Mouse (Mus musculus) forebrain, postnatal 0 days (tissue): ENCODE data around the gene Slc17a5. TPM values are rescaled to one million over a fixed set of nuclear protein-coding genes. Genes with fewer than 3 reads are reported as not detected.

Experiments used
- ATAC-seq: fragments of 200-750 bp; cut with Nextera tagmentation; 2 replicates; pipeline ENCODE4 v1.8.0; 2017; ENCODE audit warnings: mild to moderate bottlenecking, moderate library complexity
- DNase-seq: peaks from one replicate; pipeline ENCODE4 v3.0.0-alpha.2; 2015
- H3K27ac ChIP-seq: fragments of 300-500 bp; sonication (generic); 2 replicates; pipeline ENCODE4 v1.5.1; 2014; ENCODE audit warnings: low read depth, mild to moderate bottlenecking, antibody characterized with exemption, low read length, moderate library complexity, mixed read lengths
- H3K27me3 ChIP-seq: fragments of 300-500 bp; sonication (generic); 2 replicates; pipeline ENCODE4 v1.6.1; 2014; ENCODE audit warnings: mild to moderate bottlenecking, low read length, mixed read lengths; ENCODE audit not compliant: insufficient read depth
- H3K36me3 ChIP-seq: fragments of 300-500 bp; sonication (generic); 2 replicates; pipeline ENCODE4 v1.6.1; 2014; ENCODE audit warnings: mild to moderate bottlenecking, moderate library complexity; ENCODE audit not compliant: insufficient read depth
- H3K4me1 ChIP-seq: fragments of 300-500 bp; sonication (generic); 2 replicates; pipeline ENCODE4 v1.6.1; 2014; ENCODE audit warnings: antibody characterized with exemption; ENCODE audit not compliant: insufficient read depth
- H3K4me2 ChIP-seq: fragments of 300-500 bp; sonication (generic); 2 replicates; pipeline ENCODE4 v1.6.1; 2014; ENCODE audit warnings: low read depth, mild to moderate bottlenecking, moderate library complexity
- H3K4me3 ChIP-seq: fragments of 300-500 bp; sonication (generic); 2 replicates; pipeline ENCODE4 v1.5.1; 2014; ENCODE audit warnings: low read depth, low read length, mixed read lengths
- H3K9ac ChIP-seq: fragments of 300-500 bp; sonication (generic); 2 replicates; pipeline ENCODE4 v1.6.1; 2014; ENCODE audit warnings: mild to moderate bottlenecking
- H3K9me3 ChIP-seq: fragments of 300-500 bp; sonication (generic); 2 replicates; pipeline ENCODE4 v1.6.1; 2016; ENCODE audit warnings: low read length
- CTCF ChIP-seq: sonication (generic); IDR thresholded peaks from 2 replicates; pipeline ENCODE4 v1.5.1; 2016; ENCODE audit warnings: antibody characterized with exemption, control low read depth, low read depth
- WGBS: fragments of 180-500 bp; shearing (Covaris S2); extraction: QIAGEN DNeasy Blood & Tissue Kit; methylation state at CpG from one replicate; pipeline ENCODE4 v1.1.7; 2014; 5-methylcytosine and 5-hydroxymethylcytosine counted together
- polyA plus RNA-seq: library from polyadenylated mRNA; unstranded; fragments of >200 nt; fragmentation: Nextera tagmentation; extraction: Ambion mirVana; gene quantifications from 2 replicates; pipeline ENCODE4 v1.2.1, GENCODE M21; 2015
- total RNA-seq: library from RNA; depleted of rRNA; stranded (reverse); fragments of >200 nt; gene quantifications from 2 replicates; pipeline ENCODE4 v1.2.3, GENCODE M21; 2014

The Slc17a5 gene
- total and polyA plus RNA-seq, 2 experiments from 2014 or later = 11.1 to 16.1 TPM

DNA sequence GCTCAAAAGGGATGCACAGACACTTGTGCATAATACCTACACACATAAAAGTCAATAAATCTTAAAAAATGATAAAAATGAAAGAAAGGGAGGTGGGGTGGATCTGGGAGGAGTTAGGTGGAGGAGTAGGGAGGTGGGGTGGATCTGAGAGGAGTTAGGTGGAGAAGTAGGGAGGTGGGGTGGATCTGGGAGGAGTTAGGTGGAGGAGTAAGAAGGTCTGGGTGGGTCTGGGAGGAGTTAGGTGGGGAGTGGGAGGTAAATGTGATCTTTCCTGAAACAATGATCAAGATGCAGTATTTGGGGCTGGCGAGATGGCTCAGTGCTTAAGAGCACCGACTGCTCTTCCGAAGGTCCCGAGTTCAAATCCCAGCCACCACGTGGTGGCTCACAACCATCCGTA, 82.6 kb downstream of the Slc17a5 start:
- H3K27me3 ChIP-seq = no peaks in the 10 kb centered on the region
- no peak for ATAC-seq
- H3K4me1 ChIP-seq = peaks cover 4% of the 10 kb centered on the region; the same call in 1 of the 2 replicates
- H3K4me2 ChIP-seq = peak overlapping the region; percentile 37; the same call in 1 of the 2 replicates
- WGBS = 97% methylated on average over 6 of the region's 6 CpGs
- H3K9ac ChIP-seq = no peak overlapping the region
- no peak for DNase-seq
- no peak overlapping the region for H3K27ac ChIP-seq
- no peak for TF ChIP-seq CTCF
- no peak overlapping the region for H3K4me3 ChIP-seq
- no peaks in the 10 kb centered on the region for H3K9me3 ChIP-seq
- H3K36me3 ChIP-seq = no peaks in the 10 kb centered on the region

GRCm38 (mm10) chr9:78504679-78505078, 83.2 kb downstream of the Slc17a5 start:
- Histone ChIP-seq H3K27me3 (no peaks in the 10 kb centered on the region), H3K4me1 (peaks cover 4% of the 10 kb centered on the region; the same call in 1 of the 2 replicates), H3K4me3 (0 out of 2 replicates have a peak overlapping the region, but pooled peaks have one; percentile 13), H3K36me3 (no peaks in the 10 kb centered on the region), H3K9ac (no peak overlapping the region), H3K4me2 (peak overlapping the region; percentile 37), H3K9me3 (no peaks in the 10 kb centered on the region), H3K27ac (peak overlapping the region; percentile 85)
- TF ChIP-seq CTCF = no peak
- ATAC-seq = no peak
- 41% methylated on average over 3 of the region's 3 CpGs for WGBS
- peak; percentile 34 for DNase-seq

DNA sequence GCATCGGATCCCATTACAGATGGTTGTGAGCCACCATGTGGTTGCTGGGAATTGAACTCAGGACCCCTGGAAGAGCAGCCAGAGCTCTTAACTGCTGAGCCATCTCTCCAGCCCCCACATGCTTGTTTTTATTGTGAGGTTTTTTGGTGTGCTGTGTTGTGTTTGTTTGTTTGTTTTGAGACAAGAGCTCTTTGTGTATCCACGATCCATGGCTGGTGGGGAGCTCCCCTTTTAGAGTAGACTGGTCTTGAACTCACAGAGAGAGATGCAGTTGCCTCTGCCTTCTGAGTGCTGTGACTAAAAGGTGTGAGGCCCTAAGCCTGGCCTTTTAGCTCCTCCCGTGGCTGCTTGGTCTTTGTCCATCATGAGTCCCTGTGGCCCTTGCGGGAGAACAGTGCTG, 83.7 kb downstream of the Slc17a5 start:
- H3K36me3 ChIP-seq = no peaks in the 10 kb centered on the region
- H3K9ac ChIP-seq = peak overlapping the region; percentile 22; the same call in 1 of the 2 replicates
- peaks cover 4% of the 10 kb centered on the region; the same call in 1 of the 2 replicates for H3K4me1 ChIP-seq
- peak overlapping the region; percentile 37 for H3K4me2 ChIP-seq
- H3K27ac ChIP-seq = peak overlapping the region; percentile 85
- DNase-seq (no peak), ATAC-seq (no peak)
- TF ChIP-seq CTCF = no peak
- H3K27me3 ChIP-seq = no peaks in the 10 kb centered on the region
- 48% methylated on average over 4 of the region's 4 CpGs for WGBS
- H3K9me3 ChIP-seq = no peaks in the 10 kb centered on the region
- peak overlapping the region; percentile 8 for H3K4me3 ChIP-seq

DNA sequence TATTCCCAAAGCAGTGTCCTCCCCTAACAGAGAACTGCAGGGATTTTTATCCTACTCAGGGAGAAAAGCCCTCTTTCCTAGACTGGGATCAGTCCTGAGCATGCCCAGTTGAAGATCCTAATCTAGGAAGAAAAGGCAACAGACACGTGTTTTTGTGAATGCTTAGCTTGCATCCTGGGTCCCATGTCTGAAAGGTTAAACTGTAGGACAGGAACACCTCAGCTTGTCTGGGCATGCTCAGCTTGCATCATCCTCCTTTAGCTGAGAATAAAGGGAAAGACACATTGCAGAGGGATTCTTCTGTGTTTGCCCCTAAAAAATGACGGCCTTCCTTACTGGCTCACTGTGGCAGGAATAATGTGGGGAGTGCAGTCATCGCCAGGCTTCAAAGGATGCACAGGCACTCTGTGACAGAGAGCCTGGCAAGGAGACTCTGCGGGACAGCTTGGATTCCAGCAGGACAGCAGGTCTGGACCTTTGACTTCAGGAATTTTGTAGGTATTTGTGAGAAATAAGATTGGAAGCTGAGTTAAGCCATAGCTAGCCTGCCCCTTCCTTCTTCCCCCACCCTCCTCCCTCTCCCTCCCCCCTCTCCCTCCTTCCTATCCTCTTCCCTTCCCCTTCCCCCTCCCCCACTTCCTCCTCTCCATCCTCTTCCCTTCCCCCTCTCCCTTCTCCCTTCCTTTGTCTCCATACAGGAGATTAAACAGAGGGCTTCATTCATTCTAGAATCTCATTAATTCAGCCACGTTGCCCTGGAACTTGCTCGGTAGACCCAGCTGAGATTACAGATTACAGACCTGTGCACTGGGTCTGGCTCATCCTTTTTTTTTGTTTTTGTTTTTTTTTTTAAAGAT, 84.4 kb downstream of the Slc17a5 start:
- H3K27me3 ChIP-seq = no peaks in the 10 kb centered on the region
- peaks cover 4% of the 10 kb centered on the region; the same call in 1 of the 2 replicates for H3K4me1 ChIP-seq
- peak overlapping the region; percentile 8 for H3K4me3 ChIP-seq
- H3K27ac ChIP-seq = peak overlapping the region; percentile 85
- no peak for TF ChIP-seq CTCF
- WGBS = 3% methylated on average over 6 of the region's 6 CpGs
- DNase-seq = peak; percentile 79
- peak; percentile 83 for ATAC-seq
- H3K4me2 ChIP-seq = peak overlapping the region; percentile 37
- H3K9me3 ChIP-seq = no peaks in the 10 kb centered on the region
- no peaks in the 10 kb centered on the region for H3K36me3 ChIP-seq
- H3K9ac ChIP-seq = peak overlapping the region; percentile 44

- TF ChIP-seq CTCF = peak; percentile 16; the same call in 1 of the 2 replicates
- WGBS = 31% methylated on average over 4 of the region's 4 CpGs
- H3K4me1 ChIP-seq = peaks cover 4% of the 10 kb centered on the region; the same call in 1 of the 2 replicates
Measured at GRCm38 (mm10) chr9:78501284-78501683, 86.6 kb downstream of the Slc17a5 start.

DNA sequence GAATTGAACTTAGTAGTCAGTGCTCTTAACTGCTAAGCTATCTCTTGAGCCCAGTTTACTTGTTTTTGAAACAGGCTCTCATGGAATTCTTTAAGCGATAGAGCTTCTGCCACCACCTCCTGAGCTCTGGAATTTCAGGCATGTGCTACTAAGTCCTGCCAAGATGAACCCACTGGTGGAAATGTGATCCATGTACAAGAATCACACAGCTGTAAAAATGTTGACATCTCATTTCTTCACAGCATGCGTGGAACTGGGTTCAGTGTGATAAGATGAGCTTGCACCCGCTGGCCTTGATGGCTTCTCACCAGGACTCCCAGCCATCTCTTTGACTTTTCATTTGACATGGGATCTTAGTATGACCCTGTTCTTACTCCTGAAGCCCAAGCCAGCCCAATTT, 87.5 kb downstream of the Slc17a5 start:
- WGBS = 83% methylated on average over 3 of the region's 3 CpGs
- ATAC-seq = no peak
- Histone ChIP-seq H3K4me2 (no peak overlapping the region), H3K27ac (no peak overlapping the region), H3K9ac (no peak overlapping the region), H3K9me3 (no peaks in the 10 kb centered on the region), H3K4me3 (no peak overlapping the region), H3K4me1 (peaks cover 4% of the 10 kb centered on the region; the same call in 1 of the 2 replicates), H3K36me3 (no peaks in the 10 kb centered on the region), H3K27me3 (no peaks in the 10 kb centered on the region)
- no peak for DNase-seq
- TF ChIP-seq CTCF = no peak

More at GRCm38 (mm10) chr9:78501284-78501683, 86.6 kb downstream of the Slc17a5 start:
- H3K4me2 ChIP-seq = no peak overlapping the region
- no peak overlapping the region for H3K4me3 ChIP-seq
- no peak overlapping the region for H3K9ac ChIP-seq
- no peaks in the 10 kb centered on the region for H3K9me3 ChIP-seq
- peak; percentile 45 for DNase-seq
- ATAC-seq = peak; percentile 25; the same call in 1 of the 2 replicates
- H3K27ac ChIP-seq = no peak overlapping the region
- no peaks in the 10 kb centered on the region for H3K36me3 ChIP-seq
- no peaks in the 10 kb centered on the region for H3K27me3 ChIP-seq

DNA sequence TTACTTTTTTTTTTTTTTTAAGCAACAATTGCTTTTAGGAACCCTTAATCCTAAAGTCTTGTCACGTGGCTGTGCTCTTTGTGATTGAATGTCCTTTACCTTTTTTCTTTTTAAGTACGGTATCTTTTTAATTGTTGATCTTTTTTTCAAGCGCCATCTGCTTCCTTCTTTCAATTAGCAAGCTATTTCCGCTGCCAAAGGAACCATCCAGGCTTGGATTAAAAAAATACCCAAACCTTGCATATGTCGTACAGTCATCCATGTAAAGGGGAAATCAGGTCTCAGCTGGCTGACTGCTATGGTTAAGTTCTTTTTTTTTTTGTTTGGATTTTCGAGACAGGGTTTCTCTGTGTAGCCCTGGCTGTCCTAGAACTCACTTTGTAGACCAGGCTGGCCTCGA, 94.7 kb downstream of the Slc17a5 start:
- TF ChIP-seq CTCF = no peak
- H3K36me3 ChIP-seq = no peaks in the 10 kb centered on the region
- no peak overlapping the region for H3K4me3 ChIP-seq
- no peak overlapping the region for H3K27ac ChIP-seq
- H3K9ac ChIP-seq = no peak overlapping the region
- H3K9me3 ChIP-seq = no peaks in the 10 kb centered on the region
- no peaks in the 10 kb centered on the region; the same call in 1 of the 2 replicates for H3K4me1 ChIP-seq
- peak; percentile 20 for DNase-seq
- H3K4me2 ChIP-seq = no peak overlapping the region
- WGBS = 60% methylated on average over 7 of the region's 7 CpGs
- no peaks in the 10 kb centered on the region for H3K27me3 ChIP-seq
- no peak for ATAC-seq
